Mouse (Mus musculus) gastrocnemius, postnatal 14 days (tissue): ENCODE measurements around the gene Ing2. TPM values are rescaled to one million over a fixed set of nuclear protein-coding genes. Genes with fewer than 3 reads are reported as not detected.

ENCODE experiments used
- DNase-seq: peaks from one replicate; pipeline ENCODE4 v3.0.0; 2021; ENCODE audit warnings: mixed read lengths
- intact Hi-C: fragments of 180-260 bp; cut with DNase I; formaldehyde crosslinking; loops from one replicate; pipeline ENCODE4 v1.15.1; 2025; ENCODE audit warnings: low total_unique reads
- total RNA-seq, 2 experiments: library from RNA; stranded (reverse); gene quantifications; 2 replicates each; pipeline ENCODE4 v1.2.3; 2021

Gene Ing2
- total RNA-seq, 2 experiments from 2014 or later: 17.2 to 18.1 TPM

DNA sequence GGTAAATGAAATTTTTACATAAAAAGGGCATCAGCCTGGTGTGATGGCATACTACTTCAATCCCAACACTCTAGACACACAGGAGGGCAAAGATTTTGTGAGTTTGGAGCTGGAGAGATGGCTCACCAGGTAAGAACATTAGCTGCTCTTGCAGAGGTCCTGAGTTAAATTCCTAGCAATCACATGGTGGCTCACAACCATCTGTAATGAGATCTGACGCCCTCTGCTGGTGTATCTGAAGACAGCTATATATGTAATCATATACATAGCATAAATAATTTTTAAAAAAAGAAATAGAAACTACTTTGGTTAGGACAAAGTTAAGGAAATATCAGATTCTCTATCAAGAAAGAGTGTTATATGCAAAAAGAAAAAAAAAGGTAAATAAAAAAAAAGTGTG is 4.2 kb upstream of the Ing2 start:
- intact Hi-C loops: no loop called here
- DNase-seq: no peak

DNA sequence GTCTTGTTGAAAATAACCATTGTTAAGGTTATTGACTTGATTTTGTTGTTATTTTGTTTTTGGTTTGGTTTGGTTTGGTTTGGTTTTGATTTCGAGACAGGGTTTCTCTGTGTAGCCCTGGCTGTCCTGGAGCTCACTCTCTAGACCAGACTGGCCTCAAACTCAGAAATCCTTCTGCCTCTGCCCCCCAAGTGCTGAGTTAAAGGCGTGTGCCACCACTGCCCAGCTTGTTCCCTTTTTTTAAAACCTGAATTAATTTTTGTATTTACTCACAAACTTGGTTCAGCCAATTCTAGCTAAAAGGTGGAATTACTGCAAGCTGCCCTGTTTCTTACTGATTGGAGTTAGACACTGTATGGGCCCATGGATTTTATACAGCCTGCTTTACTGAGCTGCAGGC is 1.3 kb upstream of the Ing2 start:
- intact Hi-C loops: no loop called here
- DNase-seq: no peak

DNA sequence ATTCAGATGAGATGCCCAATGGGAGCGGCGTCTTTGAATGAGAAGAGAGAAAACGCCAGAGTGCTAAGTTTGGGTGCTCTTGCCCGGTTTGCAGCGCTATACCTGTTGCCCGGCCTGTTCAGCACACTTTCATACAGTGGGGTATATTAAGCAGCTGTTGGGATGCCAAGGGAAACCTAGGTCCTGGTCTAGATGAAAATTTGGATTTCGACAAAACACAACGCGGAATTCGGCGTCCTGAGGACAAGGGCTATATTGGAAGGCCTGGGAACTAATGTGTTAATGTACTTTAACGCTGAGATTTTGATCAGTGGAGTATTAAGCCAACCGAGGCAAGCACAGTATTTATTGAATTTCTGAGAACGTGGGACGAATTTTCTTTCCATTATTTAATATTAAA is 868 bp upstream of the Ing2 start:
- intact Hi-C loops: no loop called here
- no peak for DNase-seq

DNA sequence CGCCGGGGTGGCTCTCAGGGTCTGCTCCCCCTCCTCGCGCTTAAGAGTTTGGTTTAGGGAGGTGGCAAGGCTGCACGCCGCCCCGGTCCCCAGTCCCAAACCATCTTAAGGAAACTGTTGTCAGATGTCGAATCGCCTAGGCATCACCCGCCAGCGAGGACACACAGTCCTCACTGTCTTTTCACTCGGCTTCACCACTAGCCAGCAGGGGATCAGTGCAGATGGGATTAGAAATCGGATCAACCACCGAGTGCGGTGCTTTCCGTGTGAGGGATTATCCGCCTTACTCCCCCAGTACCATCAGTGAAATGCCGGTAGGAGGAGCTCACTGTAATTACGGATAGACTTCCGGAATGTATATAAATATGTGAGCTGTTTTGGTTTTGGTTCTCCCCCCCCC is 430 bp upstream of the Ing2 start:
- no peak for DNase-seq
- intact Hi-C loops: no loop called here

DNA sequence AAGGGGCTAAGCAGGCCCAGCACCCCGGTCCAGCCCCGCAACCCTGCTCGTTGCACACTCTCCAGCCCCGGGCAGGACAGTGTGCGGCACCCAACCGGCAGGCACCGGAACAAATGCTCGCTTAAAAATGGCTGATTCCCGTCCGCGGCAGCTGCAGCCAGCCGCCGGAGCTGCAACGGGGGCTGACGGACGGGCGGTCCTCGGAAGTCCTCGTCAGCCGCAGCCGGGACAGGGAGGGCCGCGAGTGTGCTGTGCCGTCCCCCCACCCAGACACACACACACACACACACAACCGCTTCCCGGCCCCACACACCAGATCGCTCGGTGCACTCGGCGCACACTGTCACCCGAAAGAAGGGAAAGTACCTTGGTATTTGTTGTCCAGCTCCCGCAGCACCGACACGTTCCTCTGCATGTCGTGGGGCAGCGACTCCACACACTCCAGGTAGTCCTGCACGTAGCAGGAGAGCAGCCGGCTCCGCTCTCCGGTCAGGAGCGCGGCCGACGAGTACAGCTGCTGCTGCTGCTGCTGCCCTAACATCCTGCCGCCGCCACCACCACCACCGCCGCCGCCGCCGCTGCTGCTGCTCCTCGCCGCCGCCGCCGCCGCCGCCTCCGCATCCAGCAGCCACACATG is 1.1 kb downstream of the Ing2 start:
- peak; percentile 34 for DNase-seq
- intact Hi-C loops: no loop called here

DNA sequence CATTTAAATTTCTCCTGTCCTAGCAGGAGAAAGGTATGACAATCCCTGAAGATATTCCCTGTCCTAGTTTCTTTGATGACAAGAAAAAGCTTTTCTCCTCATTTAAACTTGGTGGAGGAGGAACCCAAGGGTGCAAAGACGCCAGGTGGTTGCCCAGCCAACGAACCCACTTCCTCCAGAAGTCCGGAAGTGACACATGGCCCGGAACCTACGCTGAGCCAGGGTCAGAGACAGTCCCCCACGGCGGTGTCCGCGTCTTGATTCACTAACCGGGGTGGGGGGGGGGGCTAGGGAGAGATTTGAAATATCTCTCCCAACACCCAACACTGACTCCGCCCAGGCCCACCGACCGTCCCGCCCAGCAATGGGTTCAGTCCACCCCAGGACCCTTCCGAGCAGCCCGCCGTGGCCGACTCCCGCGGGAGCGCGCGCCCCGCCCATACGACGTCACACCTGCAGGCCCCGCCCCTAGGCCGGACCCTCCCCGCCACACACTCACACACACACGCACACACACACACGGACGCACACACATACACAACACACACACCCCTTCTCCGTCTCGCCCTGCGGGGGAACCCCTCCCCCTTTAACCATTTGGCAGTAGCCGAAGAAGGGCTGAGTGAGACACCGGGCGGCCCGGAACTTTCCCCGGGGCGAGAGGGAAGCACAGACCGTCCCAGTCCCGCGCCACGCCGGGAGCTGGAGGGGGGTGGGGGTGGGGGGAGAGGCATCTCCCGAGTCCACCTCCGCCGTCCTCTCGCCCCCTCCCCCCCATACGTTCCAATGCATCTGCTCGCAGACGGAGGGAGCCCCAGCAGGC is 1.8 kb downstream of the Ing2 start:
- DNase-seq: peak; percentile 91
- intact Hi-C loops: no loop called here

DNA sequence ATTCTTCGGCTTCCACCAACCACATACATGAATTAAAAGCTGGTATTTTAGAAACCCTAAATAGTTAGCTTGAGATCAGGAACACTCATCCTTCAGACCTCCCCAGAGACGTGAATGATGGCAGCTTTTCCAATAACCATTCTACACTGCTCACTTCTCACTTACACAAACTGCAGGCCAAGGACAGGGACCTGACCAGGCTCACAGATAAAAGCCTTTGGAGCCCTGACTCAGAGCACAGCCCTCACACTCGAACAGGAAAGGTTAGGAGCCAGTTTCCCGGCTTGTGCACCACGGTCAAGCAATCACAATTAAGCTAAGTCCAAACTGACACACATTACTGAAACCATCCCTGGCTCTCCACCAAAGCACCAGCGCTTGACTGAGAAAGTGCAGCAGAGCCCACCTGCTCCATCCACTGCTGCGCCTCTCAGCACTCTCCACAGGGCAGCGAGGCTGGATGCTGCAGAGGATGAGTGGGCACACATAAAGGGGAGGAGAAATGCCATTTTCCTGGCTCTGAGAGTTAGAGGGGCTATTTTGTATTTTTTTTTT is 11.0 kb downstream of the Ing2 start:
- intact Hi-C loops: no loop called here
- DNase-seq: no peak

DNA sequence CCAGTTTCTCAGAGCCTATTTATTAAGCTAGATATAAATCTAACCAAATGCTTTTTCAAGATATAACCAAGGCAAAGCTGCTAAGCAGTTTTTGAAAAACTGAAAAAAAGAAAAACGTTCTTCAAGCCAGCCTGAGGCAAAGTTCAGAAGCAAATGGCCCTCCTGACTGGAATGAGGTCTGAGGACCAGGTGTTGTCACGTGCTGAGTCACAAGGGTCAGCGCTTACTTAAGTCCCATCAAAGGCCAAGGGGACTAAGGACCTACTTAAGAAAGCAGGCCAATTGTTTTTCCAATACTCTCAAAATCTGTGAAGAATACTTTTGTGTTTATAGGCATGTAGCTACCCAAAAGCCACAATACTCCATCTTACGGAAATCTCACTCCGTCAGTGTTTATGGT is 12.2 kb downstream of the Ing2 start:
- intact Hi-C loops: no loop called here
- DNase-seq: no peak

DNA sequence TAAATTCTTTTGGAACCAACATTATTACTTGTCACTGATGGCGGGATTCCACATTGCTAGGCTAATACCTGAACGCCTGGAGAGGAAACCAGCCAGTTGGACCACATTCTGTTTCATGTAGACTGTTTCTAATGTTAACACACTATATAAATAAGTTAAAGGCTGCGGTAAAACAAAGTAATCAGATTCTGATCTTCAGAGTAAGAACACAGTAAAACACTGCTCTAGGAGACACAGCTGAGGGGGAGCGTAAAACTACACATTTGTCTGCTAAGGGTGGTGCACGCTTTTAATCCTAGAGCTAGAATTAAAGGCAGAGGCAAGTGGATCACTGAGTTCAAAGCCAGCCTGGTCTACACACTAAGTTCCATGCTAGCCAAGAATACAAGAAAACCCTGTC is 12.6 kb downstream of the Ing2 start:
- intact Hi-C loops: no loop called here

DNA sequence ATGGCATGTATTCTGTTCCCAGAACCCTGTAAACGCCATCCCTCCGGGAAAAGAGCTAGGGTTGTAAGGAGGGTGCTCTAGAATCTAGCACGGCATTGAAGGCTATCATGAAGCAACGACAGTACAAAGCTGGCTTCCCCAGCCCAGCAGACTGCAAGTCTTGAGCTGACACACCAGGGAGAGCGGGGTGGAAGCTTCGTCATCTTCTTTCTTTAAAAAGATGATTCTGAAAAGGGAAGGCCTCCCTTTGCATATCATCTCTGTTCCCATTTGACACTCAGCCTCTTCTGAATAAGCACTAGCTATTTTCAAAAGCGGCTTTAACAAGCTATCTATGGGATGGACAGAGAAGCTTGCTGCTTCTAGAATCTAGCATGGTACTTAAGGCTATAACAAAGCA is 15.0 kb downstream of the Ing2 start:
- no peak for DNase-seq
- intact Hi-C loops: no loop called here

More for the DNA sequence above, 12.6 kb downstream of the Ing2 start:
- DNase-seq: no peak

DNA sequence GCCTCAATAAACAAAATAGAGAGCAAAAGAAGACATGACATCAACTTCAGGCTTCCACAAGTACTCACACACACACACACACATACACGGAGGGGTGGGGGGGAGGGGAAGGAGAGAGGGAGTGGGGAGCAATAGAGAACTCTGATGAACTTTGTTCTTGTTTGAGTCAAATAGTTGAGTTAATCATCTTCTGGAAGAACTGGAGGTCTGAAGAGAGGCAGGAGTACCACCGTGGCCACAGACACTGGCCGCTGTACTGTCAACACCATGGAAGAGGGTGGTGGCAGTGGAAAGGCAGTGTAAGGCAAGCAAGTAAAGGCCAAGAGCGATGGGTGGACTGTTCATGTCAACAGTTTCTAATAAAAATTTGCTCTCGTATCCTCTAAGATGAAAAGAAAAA is 15.9 kb downstream of the Ing2 start:
- intact Hi-C loops: no loop called here
- DNase-seq: no peak

DNA sequence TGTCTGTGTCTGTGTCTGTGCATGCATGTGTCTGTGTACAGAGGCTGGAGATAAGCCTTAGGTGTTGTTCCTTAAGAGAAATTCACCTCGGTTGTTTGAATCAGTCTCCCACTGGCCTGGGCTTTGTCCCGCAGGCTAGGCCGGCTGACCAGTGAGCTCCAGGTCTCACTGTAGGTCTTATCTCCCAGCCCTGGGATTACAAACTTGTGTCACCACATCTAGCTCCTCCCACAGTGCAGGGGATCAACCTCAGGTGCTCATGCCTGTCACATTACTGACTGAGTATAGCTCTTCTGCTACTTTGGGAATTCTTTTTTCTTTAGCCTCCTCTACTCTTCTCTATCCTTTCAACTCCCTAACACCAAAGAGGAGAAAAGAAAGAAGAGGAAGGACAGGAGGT is 20.9 kb downstream of the Ing2 start:
- intact Hi-C loops: no loop called here
- DNase-seq: no peak

DNA sequence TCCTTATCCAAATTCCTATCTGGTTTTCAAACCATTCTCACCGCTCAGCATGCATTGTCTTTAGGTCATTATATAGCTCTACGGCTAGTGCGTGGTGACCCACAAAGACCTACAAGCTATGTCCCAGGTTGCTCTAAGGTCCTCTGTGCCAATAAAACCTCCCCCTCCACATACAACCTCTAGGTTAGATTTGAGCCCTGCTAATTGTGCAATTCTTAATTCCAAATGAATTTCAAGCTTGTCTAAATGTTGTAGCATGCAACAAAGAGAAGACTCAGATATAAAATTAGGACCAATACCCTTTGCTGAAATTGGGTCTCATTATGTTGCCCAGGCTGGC is 22.6 kb downstream of the Ing2 start:
- intact Hi-C loops: no loop called here
- no peak for DNase-seq

DNA sequence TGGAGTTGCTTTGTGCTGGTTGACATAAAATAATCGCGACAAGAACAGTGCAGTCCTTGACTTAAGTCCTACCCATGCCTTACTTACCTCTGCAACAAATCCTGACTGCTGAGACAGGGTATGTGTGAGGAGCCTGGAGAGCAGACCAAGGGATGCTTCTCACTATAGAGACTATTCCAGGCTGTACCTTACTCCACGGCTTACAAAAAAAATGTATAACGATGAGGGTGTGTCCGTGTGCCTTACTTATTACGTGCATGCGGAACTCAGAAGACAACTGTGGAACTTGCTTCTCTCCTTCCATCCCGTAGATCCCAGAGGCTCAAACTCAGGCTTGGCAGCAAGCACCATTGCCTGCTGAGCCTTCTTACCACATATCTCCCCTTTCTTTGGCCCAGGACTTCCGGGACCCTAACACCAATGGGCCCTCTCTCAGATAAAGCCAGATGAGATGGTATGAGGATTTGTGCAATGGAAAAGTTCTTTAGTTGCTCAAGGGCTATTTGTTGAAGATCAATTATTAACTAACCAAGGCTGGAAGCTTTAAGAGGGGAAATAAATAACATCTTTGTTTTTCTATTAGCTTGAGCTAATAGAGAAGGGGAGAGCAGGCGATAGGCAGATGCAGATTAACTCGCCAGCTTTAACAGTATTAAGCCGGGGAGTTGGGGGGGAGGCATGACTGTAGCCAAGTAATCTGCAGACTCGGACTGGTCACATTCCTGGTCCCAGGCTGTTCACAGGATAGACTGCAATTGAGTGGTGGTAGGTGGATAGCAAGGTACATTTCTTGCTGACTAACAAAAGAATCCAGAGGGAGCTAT is 23.2 kb downstream of the Ing2 start:
- DNase-seq: no peak
- intact Hi-C loops: no loop called here

DNA sequence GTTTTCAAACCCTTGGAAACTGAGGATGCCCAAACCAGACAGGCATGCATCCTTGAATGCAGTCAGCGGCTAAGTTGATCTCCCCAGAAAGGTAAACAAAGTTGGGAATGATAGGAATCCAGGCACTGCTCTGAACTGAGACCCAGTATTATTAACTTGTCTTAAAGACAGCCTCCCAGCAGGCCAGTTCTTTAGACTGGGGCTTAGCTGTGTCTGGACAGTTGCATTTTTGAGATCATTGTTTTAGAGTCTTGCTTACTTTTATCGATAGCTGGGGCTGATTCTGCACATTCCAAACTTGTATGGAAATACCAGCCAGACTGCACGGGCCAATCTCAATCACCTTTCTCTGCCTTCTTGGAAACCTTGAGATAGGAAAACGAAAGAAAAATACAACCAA is 24.5 kb downstream of the Ing2 start:
- intact Hi-C loops: no loop called here

DNA sequence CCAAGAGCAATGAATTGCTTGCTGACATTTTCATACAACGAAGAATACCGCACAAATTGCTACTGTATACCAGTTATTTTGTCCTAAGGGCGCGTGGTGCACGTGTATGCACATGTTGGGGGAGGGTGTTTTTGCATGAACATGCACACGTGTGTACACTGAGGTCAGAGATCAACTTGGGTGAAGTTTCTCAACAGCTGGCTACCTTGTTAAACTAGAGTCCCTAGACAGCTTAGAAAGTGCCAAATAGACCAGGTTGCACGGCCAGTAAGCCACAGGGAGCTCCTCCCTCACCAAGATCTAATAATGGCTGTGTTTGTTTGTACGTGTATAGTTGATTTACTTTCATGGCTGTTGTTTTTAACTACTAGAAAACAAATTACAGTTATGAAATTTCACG is 25.8 kb downstream of the Ing2 start:
- no peak for DNase-seq
- intact Hi-C loops: no loop called here

More for the DNA sequence above, 24.5 kb downstream of the Ing2 start:
- DNase-seq: no peak

DNA sequence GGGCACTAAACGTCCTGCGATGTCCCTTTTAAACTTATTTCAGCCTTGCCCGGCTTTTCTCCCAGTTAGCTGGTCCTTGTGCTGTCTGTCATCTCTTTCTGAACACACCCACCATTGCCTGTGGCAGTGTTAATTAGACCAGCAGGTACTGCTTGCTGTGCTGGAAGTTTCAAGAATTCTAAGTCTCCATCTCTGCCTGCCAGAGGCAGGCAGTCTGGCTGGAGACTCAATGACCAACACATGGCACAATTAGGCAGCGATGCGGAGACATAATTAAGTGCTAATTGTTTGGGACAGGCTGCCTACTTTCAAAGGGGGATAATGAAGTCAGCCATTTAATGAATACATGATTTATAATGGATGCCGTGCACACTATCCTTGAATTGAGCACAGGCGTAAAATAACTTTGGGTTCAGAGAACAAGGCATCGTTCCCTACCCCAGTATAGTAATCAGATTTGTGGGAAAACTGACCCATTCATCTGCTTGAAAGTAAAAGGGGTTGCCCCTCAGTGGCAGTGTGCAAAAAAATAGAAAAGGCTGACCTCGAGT is 32.8 kb downstream of the Ing2 start:
- intact Hi-C loops: no loop called here
- DNase-seq: no peak

DNA sequence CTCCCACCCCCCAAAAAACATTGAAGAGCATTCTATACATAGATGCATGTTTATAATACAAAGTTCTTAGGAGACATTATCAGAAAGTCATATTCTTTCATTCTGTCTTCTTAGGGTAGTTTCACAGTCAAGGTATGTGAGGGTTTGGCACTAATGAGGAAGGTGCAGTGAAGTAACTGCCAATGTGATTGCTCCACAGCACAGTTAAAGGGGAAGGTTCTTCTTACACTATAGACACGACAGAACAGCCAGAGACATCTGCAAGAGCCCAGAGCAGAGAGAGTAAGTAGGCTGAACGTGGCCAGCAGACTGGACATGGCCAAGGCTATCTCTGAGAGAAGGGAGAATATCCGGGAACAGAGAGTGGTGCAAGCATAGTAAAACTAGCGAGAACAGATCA is 38.2 kb downstream of the Ing2 start:
- no peak for DNase-seq
- intact Hi-C loops: no loop called here

DNA sequence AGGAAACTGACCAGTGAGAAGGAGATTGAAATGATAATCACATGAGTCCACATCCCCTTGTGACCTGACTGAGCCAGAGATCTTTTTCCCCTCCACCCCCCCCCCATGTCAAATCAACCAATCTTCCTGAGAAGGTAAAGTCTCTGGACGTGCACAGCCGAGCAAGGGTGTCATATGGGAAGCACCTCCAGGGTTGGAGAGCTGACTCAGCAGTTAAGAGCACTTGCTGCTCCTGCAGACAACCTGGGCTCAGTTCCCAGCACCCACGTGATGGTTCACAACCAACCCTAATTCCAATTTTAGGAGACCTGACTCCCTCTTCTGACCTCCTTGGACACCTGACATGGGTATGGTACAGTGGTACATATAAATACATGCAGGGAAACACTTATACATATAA is 39.3 kb downstream of the Ing2 start:
- intact Hi-C loops: no loop called here
- DNase-seq: no peak

DNA sequence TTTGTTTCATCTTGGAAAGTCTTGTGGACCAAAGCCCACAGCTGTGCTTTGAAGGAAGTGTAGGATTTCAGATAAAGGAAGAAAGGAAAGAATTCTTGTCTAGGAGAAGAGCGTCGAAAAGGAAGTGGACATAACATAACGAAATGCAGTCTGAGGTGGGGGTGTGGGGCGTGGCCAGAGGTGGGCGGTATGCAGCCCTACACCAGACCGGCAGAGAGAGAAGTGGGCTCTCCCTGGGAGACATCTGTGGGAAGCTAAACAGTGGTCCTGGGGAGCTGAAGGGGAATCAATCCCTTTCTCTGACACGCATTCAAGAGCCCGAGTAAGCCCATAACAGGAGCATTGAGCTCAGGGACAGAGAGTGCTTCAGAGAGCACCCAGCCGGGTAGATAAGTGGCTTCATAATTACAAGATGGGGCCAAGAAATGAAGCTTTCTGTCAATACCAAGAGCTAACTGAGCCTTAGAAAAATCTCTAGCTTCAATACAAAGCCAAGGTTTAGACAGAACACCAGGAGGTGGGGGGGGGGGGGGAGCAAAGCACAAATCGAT is 40.5 kb downstream of the Ing2 start:
- intact Hi-C loops: no loop called here
- DNase-seq: no peak
